Mouse (Mus musculus): Measurements from ENCODE around the gene Tmem183a. TPM values are rescaled to one million over a fixed set of nuclear protein-coding genes. Genes with fewer than 3 reads are reported as not detected.

Gene Tmem183a
- total and polyA plus RNA-seq, 2 experiments from 2014 or later = 125 to 286 TPM

DNA sequence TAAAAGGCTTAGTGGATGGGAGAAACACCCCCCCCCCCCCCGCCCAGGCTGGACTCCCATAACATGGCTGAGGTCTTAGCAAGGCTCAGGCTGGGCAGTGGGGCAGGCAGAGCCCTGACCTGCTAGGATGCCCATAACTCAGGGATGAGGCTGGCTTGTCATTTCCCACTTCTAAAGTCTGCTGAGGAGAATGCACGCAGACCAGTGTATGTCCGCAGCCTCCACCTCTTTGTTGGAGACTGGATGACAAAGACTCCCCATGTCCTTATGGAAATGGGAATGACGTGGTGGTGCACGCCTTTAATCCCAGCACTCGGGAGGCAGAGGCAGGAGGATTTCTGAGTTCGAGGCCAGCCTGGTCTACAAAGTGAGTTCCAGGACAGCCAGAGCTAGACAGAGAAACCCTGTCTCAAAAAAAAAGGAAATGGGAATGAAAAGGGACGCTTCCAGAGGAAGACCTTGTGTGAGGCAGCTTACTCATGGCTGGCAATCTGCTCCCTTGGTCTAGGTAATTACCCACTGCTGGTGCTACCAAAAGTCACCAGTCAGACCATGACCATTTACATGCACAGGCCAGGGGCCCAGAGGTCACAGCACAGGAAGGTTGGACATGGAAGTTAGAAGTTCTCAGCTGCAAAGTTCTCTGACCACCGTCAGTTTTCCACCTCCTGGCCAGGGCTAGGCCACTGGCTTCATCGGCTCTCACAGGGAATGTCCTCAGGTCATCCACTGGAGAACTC, 28.2 kb downstream of the Tmem183a start:
- ATAC-seq (ENCODE audit: low FRiP score) (no peak), DNase-seq (ENCODE audit: low spot score) (no peak)
- no peak overlapping the region for H3K4me3 ChIP-seq (ENCODE audit: low read depth, low read length)
- no peak overlapping the region for H3K4me2 ChIP-seq (ENCODE audit: low read depth, low read length, poor library complexity, severe bottlenecking)
- TF ChIP-seq CTCF (IDR thresholded peaks at IDR 0.05) = no peak
- H3K4me1 ChIP-seq (ENCODE audit: insufficient read depth, low read length) = peaks cover 3% of the 10 kb centered on the region; the same call in 1 of the 2 replicates
- peaks cover 9% of the 10 kb centered on the region; the same call in 1 of the 2 replicates for H3K36me3 ChIP-seq (ENCODE audit: insufficient read depth, low read length)
- WGBS = 81% methylated on average over 10 of the region's 10 CpGs
- no peak overlapping the region for H3K9ac ChIP-seq (replicated peaks; ENCODE audit: low read length, poor library complexity, severe bottlenecking)
- no peaks in the 10 kb centered on the region for H3K27me3 ChIP-seq (ENCODE audit: insufficient read depth, low read length)
- no peaks in the 10 kb centered on the region for H3K9me3 ChIP-seq (ENCODE audit: low read length)
- H3K27ac ChIP-seq (ENCODE audit: low read depth, low read length) = no peak overlapping the region

DNA sequence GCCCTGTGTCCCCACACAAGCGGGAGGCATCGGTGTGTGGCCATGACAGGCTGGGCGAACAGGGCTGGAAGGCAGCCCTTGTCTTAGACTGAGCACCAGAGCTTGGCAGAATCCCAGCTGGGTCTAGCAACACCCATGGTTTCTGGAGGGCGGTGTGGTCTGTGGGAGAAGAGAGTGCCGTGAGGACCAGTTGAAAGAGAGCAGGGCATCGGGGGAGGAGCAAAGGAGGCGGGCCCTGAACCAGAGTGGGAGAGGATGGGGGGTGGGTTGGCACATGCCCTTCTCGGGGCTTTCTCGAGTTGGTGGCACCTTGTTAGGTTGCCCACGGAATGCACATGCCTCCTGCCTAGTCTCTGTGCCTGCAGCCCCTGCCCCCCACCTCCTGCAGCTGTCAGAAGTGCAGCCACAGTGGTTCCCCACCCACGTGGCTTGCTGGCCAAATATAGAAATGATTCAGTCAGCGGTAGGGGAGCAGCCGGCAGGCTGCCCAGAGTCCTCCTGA, 29.0 kb downstream of the Tmem183a start, which contains the start of gene Ppfia4:
Gene Ppfia4 (minus strand): TSS at position 159 of the 502 bp plus-strand sequence.
- Histone ChIP-seq H3K4me3 (ENCODE audit: low read depth, low read length) (no peak within 1 kb of the TSS), H3K27me3 (ENCODE audit: insufficient read depth, low read length) (no peaks in the 10 kb centered on the region), H3K27ac (ENCODE audit: low read depth, low read length) (no peak within 1 kb of the TSS), H3K36me3 (ENCODE audit: insufficient read depth, low read length) (peaks cover 10% of the 10 kb centered on the region; the same call in 1 of the 2 replicates), H3K4me2 (ENCODE audit: low read depth, low read length, poor library complexity, severe bottlenecking) (no peak within 1 kb of the TSS; the same call in 1 of the 2 replicates), H3K9ac (replicated peaks; ENCODE audit: low read length, poor library complexity, severe bottlenecking) (no peak within 1 kb of the TSS), H3K9me3 (ENCODE audit: low read length) (no peaks in the 10 kb centered on the region), H3K4me1 (ENCODE audit: insufficient read depth, low read length) (peaks cover 3% of the 10 kb centered on the region; the same call in 1 of the 2 replicates)
- no peak for TF ChIP-seq CTCF (IDR thresholded peaks at IDR 0.05)
- WGBS = 59% methylated on average over 12 of the region's 13 CpGs
- DNase-seq (ENCODE audit: low spot score) (peak; percentile 85), ATAC-seq (ENCODE audit: low FRiP score) (peak; percentile 55; the same call in 1 of the 2 replicates)

DNA sequence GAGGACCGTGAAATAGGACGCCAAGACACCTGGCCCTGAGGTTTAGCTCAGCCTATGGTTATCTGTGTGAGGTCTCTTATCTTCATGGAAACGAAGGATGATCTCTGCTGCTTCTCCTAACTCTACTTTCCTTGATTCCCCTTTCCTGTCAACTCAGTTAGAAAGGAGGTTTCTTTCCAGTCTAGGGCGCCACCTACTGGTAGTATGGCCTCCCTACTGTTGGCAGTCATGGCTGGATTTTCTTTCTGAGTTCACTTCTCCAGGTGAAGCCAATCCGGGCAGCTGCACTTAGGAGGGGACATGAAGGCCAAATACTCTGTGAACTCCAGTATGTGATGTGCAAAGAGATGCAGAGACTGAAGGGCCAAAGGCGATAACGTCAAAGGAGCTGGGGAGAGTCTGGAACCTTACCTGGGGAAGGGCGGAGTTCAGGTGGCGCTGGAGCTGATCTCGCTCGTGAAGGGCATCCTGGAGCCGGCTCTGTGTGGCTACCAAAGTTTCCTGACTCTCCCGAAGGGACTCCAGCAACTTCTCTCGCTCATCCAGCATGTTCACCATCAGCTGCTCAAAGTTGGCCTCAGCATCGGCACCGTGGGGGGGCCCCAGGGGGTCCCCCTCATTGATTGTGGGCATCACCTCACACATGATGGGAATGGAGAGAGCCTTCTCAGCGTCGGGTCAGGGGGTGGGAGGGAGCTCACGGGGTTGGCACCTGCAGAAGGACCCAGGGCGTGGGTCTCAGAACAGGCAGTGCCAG, 29.7 kb downstream of the Tmem183a start:
- H3K9ac ChIP-seq (replicated peaks; ENCODE audit: low read length, poor library complexity, severe bottlenecking) = no peak overlapping the region
- no peaks in the 10 kb centered on the region for H3K27me3 ChIP-seq (ENCODE audit: insufficient read depth, low read length)
- ATAC-seq (ENCODE audit: low FRiP score) (no peak), DNase-seq (ENCODE audit: low spot score) (peak; percentile 87)
- WGBS = 59% methylated on average over 20 of the region's 20 CpGs
- H3K4me2 ChIP-seq (ENCODE audit: low read depth, low read length, poor library complexity, severe bottlenecking) = no peak overlapping the region; the same call in 1 of the 2 replicates
- no peak overlapping the region for H3K4me3 ChIP-seq (ENCODE audit: low read depth, low read length)
- TF ChIP-seq CTCF (IDR thresholded peaks at IDR 0.05) = peak; percentile 98
- peaks cover 3% of the 10 kb centered on the region; the same call in 1 of the 2 replicates for H3K4me1 ChIP-seq (ENCODE audit: insufficient read depth, low read length)
- no peaks in the 10 kb centered on the region for H3K9me3 ChIP-seq (ENCODE audit: low read length)
- H3K36me3 ChIP-seq (ENCODE audit: insufficient read depth, low read length) = peaks cover 13% of the 10 kb centered on the region; the same call in 1 of the 2 replicates
- no peak overlapping the region for H3K27ac ChIP-seq (ENCODE audit: low read depth, low read length)

DNA sequence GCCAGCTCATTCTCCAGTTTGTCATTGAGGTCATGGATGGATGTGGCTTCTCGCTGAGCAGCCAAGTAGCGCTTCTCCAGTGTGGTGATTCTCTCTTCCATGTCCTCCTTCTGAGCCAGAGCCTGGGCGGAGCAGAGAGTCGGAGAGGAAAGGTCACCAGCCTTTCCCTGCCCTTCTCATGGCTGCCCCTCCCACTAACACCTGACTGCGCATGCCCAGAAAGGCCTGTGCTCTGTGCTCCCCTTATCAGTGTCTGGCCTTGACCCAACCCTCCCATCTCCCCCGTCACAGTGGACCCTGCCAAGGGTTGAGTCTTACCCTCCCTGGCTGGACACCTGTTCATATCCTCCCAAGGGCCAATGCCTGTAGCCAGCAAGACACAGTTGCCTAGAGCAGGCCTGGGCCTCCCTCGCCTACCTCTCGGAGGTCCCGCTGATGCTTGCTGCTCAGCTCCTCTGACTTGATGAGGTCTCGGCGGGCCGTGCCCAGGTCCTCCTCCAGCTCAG, 34.9 kb downstream of the Tmem183a start:
- H3K4me3 ChIP-seq (ENCODE audit: low read depth, low read length) = no peak overlapping the region
- no peak for TF ChIP-seq CTCF (IDR thresholded peaks at IDR 0.05)
- H3K9ac ChIP-seq (replicated peaks; ENCODE audit: low read length, poor library complexity, severe bottlenecking) = no peak overlapping the region
- H3K27me3 ChIP-seq (ENCODE audit: insufficient read depth, low read length) = no peaks in the 10 kb centered on the region
- ATAC-seq (ENCODE audit: low FRiP score) (no peak), DNase-seq (ENCODE audit: low spot score) (no peak)
- WGBS = 91% methylated on average over 12 of the region's 12 CpGs
- no peaks in the 10 kb centered on the region for H3K9me3 ChIP-seq (ENCODE audit: low read length)
- H3K4me1 ChIP-seq (ENCODE audit: insufficient read depth, low read length) = no peaks in the 10 kb centered on the region
- no peak overlapping the region for H3K4me2 ChIP-seq (ENCODE audit: low read depth, low read length, poor library complexity, severe bottlenecking)
- peaks cover 38% of the 10 kb centered on the region for H3K36me3 ChIP-seq (ENCODE audit: insufficient read depth, low read length)
- no peak overlapping the region for H3K27ac ChIP-seq (ENCODE audit: low read depth, low read length)

DNA sequence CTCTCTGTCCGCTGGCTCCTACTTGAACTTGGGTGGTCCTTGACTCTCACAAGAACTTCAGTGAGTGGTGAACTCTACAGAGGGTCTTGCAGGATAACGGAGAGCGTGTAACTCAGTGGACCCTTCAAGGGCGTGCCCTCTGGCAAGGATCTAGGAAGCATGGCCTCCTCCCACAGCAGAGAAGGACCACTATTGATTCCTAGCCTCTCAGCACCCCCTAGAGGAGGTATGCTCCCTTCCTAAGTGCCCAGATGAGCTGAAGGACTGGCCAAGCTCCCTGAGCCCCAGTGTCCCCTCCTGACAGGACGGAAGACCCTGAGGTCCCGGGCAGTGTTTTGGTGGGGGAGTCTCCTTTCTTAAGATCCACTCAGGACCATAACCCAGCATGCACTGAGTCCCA, 39.2 kb downstream of the Tmem183a start:
- no peak overlapping the region for H3K4me3 ChIP-seq (ENCODE audit: low read depth, low read length)
- H3K27ac ChIP-seq (ENCODE audit: low read depth, low read length) = no peak overlapping the region
- H3K4me1 ChIP-seq (ENCODE audit: insufficient read depth, low read length) = no peaks in the 10 kb centered on the region
- DNase-seq (ENCODE audit: low spot score) (peak; percentile 44), ATAC-seq (ENCODE audit: low FRiP score) (no peak)
- H3K36me3 ChIP-seq (ENCODE audit: insufficient read depth, low read length) = peaks cover 42% of the 10 kb centered on the region
- TF ChIP-seq CTCF (IDR thresholded peaks at IDR 0.05) = peak; percentile 55
- no peaks in the 10 kb centered on the region for H3K27me3 ChIP-seq (ENCODE audit: insufficient read depth, low read length)
- no peak overlapping the region for H3K9ac ChIP-seq (replicated peaks; ENCODE audit: low read length, poor library complexity, severe bottlenecking)
- WGBS = 91% methylated on average over 6 of the region's 6 CpGs
- no peaks in the 10 kb centered on the region for H3K9me3 ChIP-seq (ENCODE audit: low read length)
- H3K4me2 ChIP-seq (ENCODE audit: low read depth, low read length, poor library complexity, severe bottlenecking) = no peak overlapping the region
